Mouse (Mus musculus): ENCODE measurements around the gene Bin2. TPM values are rescaled to one million over a fixed set of nuclear protein-coding genes. Genes with fewer than 3 reads are reported as not detected.

The Bin2 gene
- total RNA-seq, 2 experiments from 2014 or later, result 5.3 to 5.6 TPM

GRCm38 (mm10) chr15:100660306-100660705 lies 9.0 kb downstream of the Bin2 start:
- Histone ChIP-seq H3K27ac (no peak overlapping the region), H3K4me3 (no peak overlapping the region)
- peak in 1 of 2 experiments; percentile 16 for DNase-seq (ENCODE audit: low spot score in 2 of 2)
- TF ChIP-seq CTCF (conservative IDR thresholded peaks at IDR 0.05), result no peak

- Histone ChIP-seq H3K27ac (no peak overlapping the region), H3K4me3 (no peak overlapping the region)
- no peak for DNase-seq (ENCODE audit: low spot score in 2 of 2)
- no peak for TF ChIP-seq CTCF (conservative IDR thresholded peaks at IDR 0.05)
These were observed 14.2 kb downstream of the Bin2 start for GRCm38 (mm10) chr15:100655201-100655600.

GRCm38 (mm10) chr15:100654271-100654670 lies 15.1 kb downstream of the Bin2 start:
- H3K27ac ChIP-seq, result no peak overlapping the region
- no peak for TF ChIP-seq CTCF (conservative IDR thresholded peaks at IDR 0.05)
- no peak overlapping the region for H3K4me3 ChIP-seq
- DNase-seq (ENCODE audit: low spot score in 2 of 2), result no peak

GRCm38 (mm10) chr15:100651610-100652009 lies 17.7 kb downstream of the Bin2 start:
- no peak for TF ChIP-seq CTCF (conservative IDR thresholded peaks at IDR 0.05)
- Histone ChIP-seq H3K4me3 (no peak overlapping the region), H3K27ac (no peak overlapping the region)
- no peak for DNase-seq (ENCODE audit: low spot score in 2 of 2)

GRCm38 (mm10) chr15:100650111-100650510 lies 19.2 kb downstream of the Bin2 start:
- Histone ChIP-seq H3K4me3 (no peak overlapping the region), H3K27ac (no peak overlapping the region)
- TF ChIP-seq CTCF (conservative IDR thresholded peaks at IDR 0.05), result no peak
- no peak for DNase-seq (ENCODE audit: low spot score in 2 of 2)

- H3K4me3 ChIP-seq, result no peak overlapping the region
- no peak overlapping the region for H3K27ac ChIP-seq
- no peak for TF ChIP-seq CTCF (conservative IDR thresholded peaks at IDR 0.05)
- no peak for DNase-seq (ENCODE audit: low spot score in 2 of 2)
These were observed 23.2 kb downstream of the Bin2 start for GRCm38 (mm10) chr15:100646161-100646560.

GRCm38 (mm10) chr15:100642451-100642850 lies 26.9 kb downstream of the Bin2 start:
- no peak overlapping the region for H3K27ac ChIP-seq
- no peak for DNase-seq (ENCODE audit: low spot score in 2 of 2)
- no peak overlapping the region for H3K4me3 ChIP-seq
- no peak for TF ChIP-seq CTCF (conservative IDR thresholded peaks at IDR 0.05)

GRCm38 (mm10) chr15:100641226-100641810 lies 28.0 kb downstream of the Bin2 start:
- Histone ChIP-seq H3K4me3 (no peak overlapping the region), H3K27ac (no peak overlapping the region)
- DNase-seq (ENCODE audit: low spot score in 2 of 2), result no peak
- TF ChIP-seq CTCF (conservative IDR thresholded peaks at IDR 0.05), result no peak

- no peak for TF ChIP-seq CTCF (conservative IDR thresholded peaks at IDR 0.05)
- no peak for DNase-seq (ENCODE audit: low spot score in 2 of 2)
- no peak overlapping the region for H3K4me3 ChIP-seq
- H3K27ac ChIP-seq, result no peak overlapping the region
These were observed 29.2 kb downstream of the Bin2 start for GRCm38 (mm10) chr15:100639972-100640750.

- no peak overlapping the region for H3K27ac ChIP-seq
- no peak for DNase-seq (ENCODE audit: low spot score in 2 of 2)
- TF ChIP-seq CTCF (conservative IDR thresholded peaks at IDR 0.05), result peak; percentile 65
These were observed 31.7 kb downstream of the Bin2 start for GRCm38 (mm10) chr15:100637661-100638060.

GRCm38 (mm10) chr15:100636700-100637501 lies 32.5 kb downstream of the Bin2 start, which contains the start of gene Smagp:
TSS of gene Smagp (minus strand) at chr15:100636940.
- no peak for TF ChIP-seq CTCF (conservative IDR thresholded peaks at IDR 0.05)
- H3K27ac ChIP-seq, result no peak within 1 kb of the TSS
- peak within 1 kb of the TSS; percentile 52 for H3K4me3 ChIP-seq
- DNase-seq (ENCODE audit: low spot score in 2 of 2), result no peak

More at GRCm38 (mm10) chr15:100637661-100638060, 31.7 kb downstream of the Bin2 start:
- no peak overlapping the region for H3K4me3 ChIP-seq

GRCm38 (mm10) chr15:100635851-100636645 lies 33.3 kb downstream of the Bin2 start:
- Histone ChIP-seq H3K27ac (no peak overlapping the region), H3K4me3 (peak overlapping the region; percentile 52)
- no peak for DNase-seq (ENCODE audit: low spot score in 2 of 2)
- TF ChIP-seq CTCF (conservative IDR thresholded peaks at IDR 0.05), result no peak
